Mouse (Mus musculus): ENCODE data around the gene Dera. TPM values are rescaled to one million over a fixed set of nuclear protein-coding genes. Genes with fewer than 3 reads are reported as not detected.

The Dera gene
- total and polyA plus RNA-seq, 3 experiments = 59.5 to 80.6 (median 78.0) TPM

DNA sequence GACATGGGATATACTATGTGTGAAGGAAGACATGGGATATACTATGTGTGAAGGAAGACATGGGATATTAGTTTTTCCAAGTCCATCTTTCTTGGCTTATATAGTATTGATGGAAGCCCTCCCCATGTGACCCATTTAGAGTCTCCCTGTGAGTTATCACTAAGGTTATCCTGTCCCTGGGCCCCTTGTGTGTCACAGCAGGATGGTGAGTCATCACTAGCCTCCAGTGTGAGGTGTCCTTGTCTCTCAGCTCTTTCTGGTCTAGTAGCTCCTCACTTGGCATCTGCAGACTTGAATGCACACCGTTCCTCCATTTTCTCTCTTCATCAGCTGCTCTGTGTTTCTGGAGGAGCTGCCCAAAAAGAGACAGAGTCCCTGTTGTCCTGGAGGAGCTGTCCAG lies 59.7 kb downstream of the Dera start:
- H3K27me3 ChIP-seq (replicated peaks) = no peaks in the 10 kb centered on the region
- H3K4me3 ChIP-seq (replicated peaks in 1 of 3; ENCODE audit: low read depth in 2 of 3, low read length in 2 of 3, poor library complexity in 1 of 3) = no peak overlapping the region
- DNase-seq (ENCODE audit: extremely low read depth) = no peak
- H3K36me3 ChIP-seq (replicated peaks in 1 of 2; ENCODE audit: control insufficient read depth in 1 of 2, insufficient read depth in 1 of 2, low read length in 1 of 2) = peaks cover 7 to 70% of the 10 kb centered on the region in 2 experiments
- in situ Hi-C loops (cut with MboI; ENCODE audit: low pct_ligation_motif_present, low pct_unique_long_range_greater_than_20kb, low sequenced_read_pairs) (no loop called here), dilution Hi-C loops (cut with MboI; ENCODE audit: extremely low pct_ligation_motif_present, extremely low pct_unique_long_range_greater_than_20kb, low sequenced_read_pairs) (no loop called here)
- no peaks in the 10 kb centered on the region for H3K4me1 ChIP-seq (ENCODE audit: control insufficient read depth in 1 of 2, insufficient read depth in 2 of 2)
- H3K4me2 ChIP-seq (ENCODE audit: insufficient read depth, low read depth, poor library complexity, severe bottlenecking) = no peak overlapping the region
- no peaks in the 10 kb centered on the region for H3K79me2 ChIP-seq (replicated peaks; ENCODE audit: control insufficient read depth, extremely low read depth, insufficient read depth, poor library complexity, severe bottlenecking)
- no peak for TF ChIP-seq RCOR1 (conservative IDR thresholded peaks at IDR 0.05; ENCODE audit: low read depth, low read length)
- TF ChIP-seq ETS1 (conservative IDR thresholded peaks at IDR 0.05; ENCODE audit: low read depth, low read length) = no peak
- no peak for TF ChIP-seq JUND (conservative IDR thresholded peaks at IDR 0.05; ENCODE audit: low read depth, low read length)
- no peak for TF ChIP-seq POLR2A (IDR thresholded peaks at IDR 0.05; ENCODE audit: low read depth, low read length)
- TF ChIP-seq NELFE (IDR thresholded peaks at IDR 0.05; ENCODE audit: low read depth, low read length) = no peak
- TF ChIP-seq MXI1 (IDR thresholded peaks at IDR 0.05; ENCODE audit: low read depth, low read length) = no peak
- no peak for TF ChIP-seq ZMIZ1 (IDR thresholded peaks at IDR 0.05; ENCODE audit: low read depth, low read length)
- no peak for TF ChIP-seq MEF2A (IDR thresholded peaks at IDR 0.05; ENCODE audit: borderline replicate concordance, low read depth, low read length)
- no peak for TF ChIP-seq GABPA (IDR thresholded peaks at IDR 0.05; ENCODE audit: insufficient replicate concordance, low read depth, low read length)
- no peak for TF ChIP-seq ZNF384 (IDR thresholded peaks at IDR 0.05; ENCODE audit: low read depth, low read length)
- TF ChIP-seq KAT2A (IDR thresholded peaks at IDR 0.05; ENCODE audit: insufficient replicate concordance, low read length) = no peak
- H3K9me3 ChIP-seq (replicated peaks; ENCODE audit: low read length) = peaks cover 5% of the 10 kb centered on the region
- H3K27ac ChIP-seq (ENCODE audit: insufficient read depth, low read depth) = no peak overlapping the region
- H3K9ac ChIP-seq (ENCODE audit: insufficient read depth, low read depth) = no peak overlapping the region

DNA sequence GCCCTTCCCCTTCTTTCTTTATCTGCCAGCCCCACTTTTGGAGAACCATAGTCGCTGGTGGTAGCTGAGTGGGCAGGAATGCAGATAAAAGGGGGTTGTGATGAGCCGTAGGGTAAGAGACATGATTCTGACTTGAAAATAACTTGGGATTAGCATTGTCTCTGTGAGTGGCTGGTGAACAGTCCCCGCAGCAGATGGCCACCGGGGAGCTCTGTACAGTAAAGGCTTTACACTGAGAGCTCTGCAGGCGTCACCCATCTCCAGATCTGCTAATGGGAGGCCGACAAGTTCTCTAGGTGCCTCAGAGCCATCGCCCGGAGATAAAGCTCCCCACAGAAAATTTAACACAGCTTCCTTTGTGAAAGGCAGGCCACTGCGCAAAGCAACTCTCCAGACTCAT lies 62.2 kb downstream of the Dera start:
- H3K4me2 ChIP-seq (ENCODE audit: insufficient read depth, low read depth, poor library complexity, severe bottlenecking) = no peak overlapping the region
- no peak overlapping the region for H3K4me3 ChIP-seq (replicated peaks in 1 of 3; ENCODE audit: low read depth in 2 of 3, low read length in 2 of 3, poor library complexity in 1 of 3)
- no peaks in the 10 kb centered on the region for H3K79me2 ChIP-seq (replicated peaks; ENCODE audit: control insufficient read depth, extremely low read depth, insufficient read depth, poor library complexity, severe bottlenecking)
- H3K4me1 ChIP-seq (ENCODE audit: control insufficient read depth in 1 of 2, insufficient read depth in 2 of 2) = no peaks in the 10 kb centered on the region
- H3K27ac ChIP-seq (ENCODE audit: insufficient read depth, low read depth) = no peak overlapping the region
- H3K9me3 ChIP-seq (replicated peaks; ENCODE audit: low read length) = peaks cover 5% of the 10 kb centered on the region
- no peak for TF ChIP-seq ZMIZ1 (IDR thresholded peaks at IDR 0.05; ENCODE audit: low read depth, low read length)
- TF ChIP-seq ZC3H11A (IDR thresholded peaks at IDR 0.05; ENCODE audit: low read depth, low read length) = no peak
- TF ChIP-seq CTCF (conservative IDR thresholded peaks at IDR 0.05 in 1 of 2, IDR thresholded peaks at IDR 0.05 in 1 of 2; ENCODE audit: low read depth in 2 of 2, low read length in 2 of 2) = no peak
- TF ChIP-seq ETS1 (conservative IDR thresholded peaks at IDR 0.05; ENCODE audit: low read depth, low read length) = no peak
- no peak for TF ChIP-seq JUN (IDR thresholded peaks at IDR 0.05; ENCODE audit: insufficient read depth, low read depth, low read length)
- TF ChIP-seq CHD2 (IDR thresholded peaks at IDR 0.05; ENCODE audit: low read length) = no peak
- TF ChIP-seq HCFC1 (IDR thresholded peaks at IDR 0.05; ENCODE audit: low read depth, low read length) = no peak
- no peak for TF ChIP-seq ZNF384 (IDR thresholded peaks at IDR 0.05; ENCODE audit: low read depth, low read length)
- no peak for TF ChIP-seq MAFK (IDR thresholded peaks at IDR 0.05; ENCODE audit: insufficient replicate concordance, low read length)
- no peak for TF ChIP-seq POLR2AphosphoS2 (IDR thresholded peaks at IDR 0.05; ENCODE audit: low read depth, low read length)
- TF ChIP-seq RAD21 (IDR thresholded peaks at IDR 0.05; ENCODE audit: low read depth, low read length) = no peak
- no peak for TF ChIP-seq MAZ (IDR thresholded peaks at IDR 0.05; ENCODE audit: low read depth, low read length)
- TF ChIP-seq MEF2A (IDR thresholded peaks at IDR 0.05; ENCODE audit: borderline replicate concordance, low read depth, low read length) = no peak
- no peak for TF ChIP-seq GABPA (IDR thresholded peaks at IDR 0.05; ENCODE audit: insufficient replicate concordance, low read depth, low read length)
- no peak for TF ChIP-seq JUND (conservative IDR thresholded peaks at IDR 0.05; ENCODE audit: low read depth, low read length)
- no peak overlapping the region for H3K9ac ChIP-seq (ENCODE audit: insufficient read depth, low read depth)
- no peaks in the 10 kb centered on the region for H3K27me3 ChIP-seq (replicated peaks)
- dilution Hi-C loops (cut with MboI; ENCODE audit: extremely low pct_ligation_motif_present, extremely low pct_unique_long_range_greater_than_20kb, low sequenced_read_pairs) (no loop called here), in situ Hi-C loops (cut with MboI; ENCODE audit: low pct_ligation_motif_present, low pct_unique_long_range_greater_than_20kb, low sequenced_read_pairs) (no loop called here)
- peaks cover 6 to 71% of the 10 kb centered on the region in 2 experiments for H3K36me3 ChIP-seq (replicated peaks in 1 of 2; ENCODE audit: control insufficient read depth in 1 of 2, insufficient read depth in 1 of 2, low read length in 1 of 2)
- no peak for DNase-seq (ENCODE audit: extremely low read depth)
